Mouse (Mus musculus): ENCODE data around the gene Ccr6.

DNA sequence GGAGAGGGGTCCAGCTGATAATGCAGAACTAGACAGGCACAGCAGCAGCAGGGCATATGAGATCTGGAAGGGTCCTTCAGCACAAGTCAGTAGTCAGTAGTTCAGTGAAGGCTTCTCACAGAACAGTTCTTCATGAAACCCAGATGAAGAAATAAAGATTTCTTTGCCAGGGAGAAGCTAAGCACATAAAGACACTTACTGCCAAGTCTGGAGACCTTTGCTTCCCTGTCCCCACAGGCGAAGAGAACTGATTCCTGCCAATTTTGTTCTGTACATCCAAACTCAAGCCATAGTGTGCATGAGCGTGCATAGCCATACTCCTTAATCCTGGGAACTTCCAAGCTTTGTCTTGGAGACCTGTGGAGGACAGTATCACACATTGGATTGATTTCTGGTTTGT, 62.4 kb downstream of the Ccr6 start:
- TF ChIP-seq CTCF (conservative IDR thresholded peaks at IDR 0.05; ENCODE audit: low read length) (no peak), POU5F1 (IDR thresholded peaks at IDR 0.05; ENCODE audit: borderline replicate concordance, low read length) (no peak), NANOG (IDR thresholded peaks at IDR 0.05; ENCODE audit: borderline replicate concordance, low read length) (no peak)
